Mouse (Mus musculus): ENCODE data around the gene Ffar2.

The Ffar2 gene

GRCm38 (mm10) chr7:30777081-30777579, 46.4 kb downstream of the Ffar2 start:
- intact Hi-C loops (cut with DNase I) = no loop called here

GRCm38 (mm10) chr7:30776104-30776503, 47.5 kb downstream of the Ffar2 start:
- intact Hi-C loops (cut with DNase I) = no loop called here

- intact Hi-C loops (cut with DNase I) = loop anchor here (10.0 kb wide), 1 partner anchor 94 kb away; the partner anchor contains the start of gene Pmis2
These were observed 54.3 kb downstream of the Ffar2 start for GRCm38 (mm10) chr7:30769236-30769635.
